Mouse (Mus musculus): ENCODE results near the gene Hnrnpdl.

Hnrnpdl gene

DNA sequence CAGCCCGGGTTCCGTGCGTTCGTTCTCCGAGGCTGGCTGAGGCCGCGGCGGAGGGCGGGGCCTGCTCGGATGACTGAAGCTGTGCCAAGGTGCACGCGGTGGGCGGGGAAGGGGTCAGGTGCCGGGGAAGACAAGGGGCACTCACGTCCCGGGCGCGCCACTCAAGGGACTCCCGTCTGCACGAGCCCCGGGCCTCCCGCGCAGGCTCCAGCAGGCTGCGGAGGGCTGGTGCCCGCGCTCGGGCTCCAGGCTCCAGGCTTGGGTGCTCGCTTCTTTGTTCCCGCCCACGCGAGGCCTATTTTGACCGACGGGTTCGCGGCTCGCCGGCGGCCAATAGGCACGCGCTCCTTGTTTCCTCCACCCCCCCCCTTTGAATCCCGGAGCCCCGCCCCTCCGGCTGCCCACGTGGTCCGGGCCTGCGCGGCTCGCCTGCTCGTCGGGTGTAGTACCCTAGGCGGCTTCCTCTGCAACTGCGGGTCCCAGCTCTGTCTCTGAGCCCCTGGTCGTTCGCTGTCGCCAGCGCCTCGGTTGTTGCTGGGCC is at the start of gene Hnrnpdl, which contains the start of gene Enoph1:
Gene Hnrnpdl, minus strand, starts transcription at position 63 of the 541 bp plus-strand sequence.
Gene Enoph1, plus strand, starts transcription at position 384 of the 541 bp plus-strand sequence.
- peak; percentile 93 for DNase-seq (ENCODE audit: low spot score)

DNA sequence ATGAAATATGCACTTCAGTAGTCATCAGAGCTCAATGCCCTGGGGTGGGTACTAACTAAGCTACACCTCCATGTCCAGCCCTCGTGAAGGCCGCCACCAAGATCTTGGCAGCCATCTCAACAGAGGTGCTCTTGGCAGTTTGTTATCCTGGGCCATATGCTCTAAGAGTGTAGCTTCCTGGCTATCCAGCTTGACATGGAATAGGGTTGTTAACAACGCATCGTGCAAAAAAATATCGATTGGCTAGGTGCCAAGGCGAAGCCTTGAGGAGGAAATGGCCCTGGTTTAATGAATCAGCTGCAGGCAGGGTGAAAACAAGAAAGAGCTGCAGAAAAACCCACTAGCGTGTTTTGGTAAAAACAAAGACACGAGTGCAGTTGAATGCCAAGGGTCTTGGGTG is 45.6 kb upstream of the Hnrnpdl start:
- no peak for DNase-seq (ENCODE audit: low spot score)

DNA sequence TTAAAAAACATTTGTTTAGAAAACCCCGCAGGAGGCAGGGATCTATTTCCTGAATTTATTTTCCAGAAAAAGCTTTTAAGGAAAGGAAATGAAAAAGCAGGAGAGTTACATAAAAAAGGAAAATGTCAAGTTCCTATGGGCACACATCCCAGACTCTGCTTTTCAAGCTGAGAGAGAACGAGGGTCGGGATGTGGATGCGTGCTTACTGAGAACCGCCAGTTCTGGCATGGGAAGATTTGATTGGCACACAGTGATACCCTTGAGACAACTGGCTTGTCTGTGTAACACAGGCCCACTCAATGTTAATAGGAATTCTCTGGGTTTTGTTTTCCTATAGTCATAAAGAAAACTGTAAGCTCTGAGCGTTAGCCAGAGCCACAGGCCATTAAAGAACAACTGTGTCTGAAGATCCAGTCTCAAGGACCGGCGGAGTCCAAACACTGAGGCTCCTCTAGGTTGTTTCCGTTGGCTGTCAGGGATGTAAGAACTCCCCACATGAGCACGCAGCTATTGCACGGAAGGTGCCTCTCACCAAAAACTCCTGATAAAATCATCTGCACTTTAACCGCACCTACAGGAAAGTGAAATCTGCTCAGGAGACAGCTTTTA is 44.6 kb upstream of the Hnrnpdl start:
- no peak for DNase-seq (ENCODE audit: low spot score)

DNA sequence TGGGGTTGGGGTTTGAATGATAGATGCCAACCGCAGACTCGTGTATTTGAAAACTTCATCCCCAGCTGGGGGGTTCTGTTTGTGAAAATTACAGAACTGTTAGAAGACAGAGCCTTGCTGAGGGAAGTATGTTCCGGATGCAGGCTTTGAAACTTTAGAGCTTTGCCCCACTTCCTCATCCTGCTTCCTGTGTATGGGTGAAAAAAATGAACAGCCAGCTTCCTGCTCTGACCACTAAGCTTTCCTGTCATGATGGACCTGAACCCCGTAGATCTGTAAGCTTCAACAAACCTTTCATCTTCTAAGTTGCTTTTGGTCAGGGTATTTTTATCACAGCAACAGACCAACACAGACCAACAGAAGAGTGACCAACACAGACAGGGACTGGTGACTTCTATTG is 42.5 kb upstream of the Hnrnpdl start:
- DNase-seq (ENCODE audit: low spot score), result no peak

DNA sequence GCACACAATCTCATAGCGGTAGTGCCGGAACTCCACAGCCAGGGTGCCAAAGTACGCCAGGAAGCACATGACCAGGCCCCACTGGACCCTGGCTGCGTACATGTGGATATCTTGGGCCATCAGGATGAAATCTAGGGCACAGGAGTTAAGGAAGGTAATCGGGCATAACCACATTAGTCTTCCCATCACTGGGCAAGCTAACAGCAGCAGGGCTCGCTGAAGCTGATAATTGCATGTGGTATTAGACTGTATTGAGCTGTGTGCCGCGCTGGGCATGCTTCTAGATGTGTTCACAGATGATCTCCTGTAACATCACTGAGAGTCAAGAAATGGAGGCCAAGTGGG is 40.4 kb upstream of the Hnrnpdl start:
- DNase-seq (ENCODE audit: low spot score), result no peak

DNA sequence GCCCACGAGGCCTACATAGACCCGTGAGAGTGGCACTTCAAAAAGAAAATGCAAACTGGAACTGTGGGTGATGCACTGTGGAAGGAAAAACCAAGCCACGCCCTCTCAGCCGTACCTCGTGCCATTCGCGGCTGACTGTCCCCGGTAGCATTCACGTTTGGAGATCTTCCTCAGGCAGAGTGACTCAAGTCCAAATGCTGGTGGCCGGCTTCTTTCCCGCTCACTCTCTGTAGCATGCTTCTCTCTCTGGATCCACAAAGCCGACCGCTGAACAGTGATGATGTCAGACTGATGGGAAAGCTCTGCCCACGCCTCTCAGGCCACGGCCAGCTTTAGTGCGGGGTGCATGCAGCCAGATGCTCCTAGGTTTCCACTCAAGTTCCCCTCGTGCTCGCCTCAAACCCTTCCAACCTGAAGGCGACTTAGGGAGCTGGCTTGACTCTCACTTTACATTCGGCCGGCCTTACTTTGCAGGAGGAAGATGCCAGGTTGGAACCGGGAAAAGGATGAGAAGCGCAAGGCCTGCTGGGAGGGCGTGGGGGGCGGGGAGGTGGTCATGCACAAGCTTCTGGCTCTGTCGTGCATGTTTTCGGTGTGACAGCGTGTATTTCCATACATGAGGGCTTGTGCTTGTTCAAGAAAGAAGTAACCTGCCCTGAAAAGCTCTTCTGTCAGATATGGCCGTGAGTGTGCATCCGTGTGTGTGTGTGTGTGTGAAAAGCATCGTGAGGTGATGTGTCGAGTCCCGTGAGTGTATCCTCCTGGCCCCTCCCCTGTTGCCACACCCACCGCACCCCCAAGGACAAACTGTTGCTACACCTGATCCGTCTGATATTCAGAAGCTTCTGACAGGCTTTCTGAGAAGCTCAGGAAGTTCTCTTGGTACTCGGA is 39.8 kb upstream of the Hnrnpdl start:
- no peak for DNase-seq (ENCODE audit: low spot score)

DNA sequence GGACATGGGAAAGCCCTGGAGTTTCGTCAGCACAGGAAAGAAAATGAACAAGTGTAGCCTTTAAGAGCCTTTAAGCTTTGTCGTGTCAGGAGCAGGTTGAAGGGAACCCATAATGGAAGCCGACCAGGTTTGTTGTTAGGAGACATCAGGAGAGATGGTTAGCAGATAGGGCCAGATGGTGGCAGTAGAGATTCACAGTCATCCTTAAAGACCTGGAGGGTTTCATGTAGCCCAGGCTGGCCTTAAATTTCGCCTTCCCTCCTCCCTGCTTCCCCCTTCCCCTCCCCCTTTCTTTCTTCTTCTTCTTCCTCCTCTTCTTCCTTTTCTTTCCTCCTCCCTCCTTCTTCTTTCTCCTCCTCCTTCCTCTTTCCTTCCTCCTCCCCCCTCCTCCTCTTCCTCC is 35.1 kb upstream of the Hnrnpdl start:
- DNase-seq (ENCODE audit: low spot score), result no peak

DNA sequence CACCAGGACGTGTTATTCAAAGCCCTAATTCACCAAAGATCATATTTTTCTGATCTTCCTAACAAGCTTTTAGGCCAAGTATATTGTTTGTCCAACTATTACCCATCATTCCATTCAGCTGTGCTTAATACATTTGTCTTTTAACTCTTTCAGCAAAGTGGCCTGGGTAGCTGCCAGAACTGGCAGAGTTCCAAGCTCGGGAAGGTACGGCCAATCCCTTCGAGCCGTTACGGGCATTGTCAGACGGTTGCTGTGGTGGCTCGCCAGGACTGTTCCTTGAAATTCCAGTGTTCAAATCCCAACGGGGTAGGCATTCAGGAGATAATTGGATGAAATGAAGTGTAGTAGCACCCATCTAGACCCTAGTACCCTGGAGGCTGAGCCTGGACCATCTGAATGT is 33.1 kb upstream of the Hnrnpdl start:
- DNase-seq (ENCODE audit: low spot score), result no peak

DNA sequence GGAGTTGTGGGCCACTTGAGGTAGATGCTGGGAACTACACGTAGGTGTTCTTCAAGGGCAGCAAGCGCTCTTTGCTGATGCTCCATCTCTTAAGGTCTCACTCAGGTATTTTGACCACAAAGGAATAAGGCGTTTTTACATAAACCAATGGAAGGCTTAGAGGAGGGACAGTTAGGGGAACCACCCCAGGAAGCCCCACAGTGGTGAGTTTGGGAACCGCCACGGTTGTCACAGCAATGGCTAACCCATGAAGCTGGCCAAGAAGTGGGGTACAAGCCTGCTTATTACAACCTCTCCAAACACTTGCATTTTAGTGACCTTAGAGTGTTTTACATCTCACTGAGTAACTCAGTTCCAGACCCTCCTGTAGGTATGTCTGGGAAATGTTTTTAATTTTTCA is 32.1 kb upstream of the Hnrnpdl start:
- DNase-seq (ENCODE audit: low spot score), result no peak

DNA sequence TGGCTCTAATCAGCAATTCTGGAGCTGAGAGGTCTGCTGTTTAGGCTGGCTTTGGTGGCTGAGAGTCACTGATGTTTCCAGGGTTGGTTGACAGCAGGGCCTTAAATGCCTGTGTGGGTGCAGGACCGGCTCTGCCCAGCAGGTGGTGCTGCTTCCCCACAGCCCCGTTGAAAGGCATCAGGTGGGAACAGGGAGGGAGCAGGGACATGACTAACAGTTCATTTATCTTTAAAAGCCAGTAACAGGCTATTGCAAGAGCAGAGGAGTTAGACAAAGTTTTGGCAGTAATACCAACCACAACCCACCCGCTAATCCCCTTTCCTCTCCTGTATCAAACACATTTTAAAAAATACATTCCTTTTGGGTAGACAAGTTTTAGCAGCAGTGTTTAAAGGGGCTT is 30.8 kb upstream of the Hnrnpdl start:
- DNase-seq (ENCODE audit: low spot score), result peak; percentile 63

DNA sequence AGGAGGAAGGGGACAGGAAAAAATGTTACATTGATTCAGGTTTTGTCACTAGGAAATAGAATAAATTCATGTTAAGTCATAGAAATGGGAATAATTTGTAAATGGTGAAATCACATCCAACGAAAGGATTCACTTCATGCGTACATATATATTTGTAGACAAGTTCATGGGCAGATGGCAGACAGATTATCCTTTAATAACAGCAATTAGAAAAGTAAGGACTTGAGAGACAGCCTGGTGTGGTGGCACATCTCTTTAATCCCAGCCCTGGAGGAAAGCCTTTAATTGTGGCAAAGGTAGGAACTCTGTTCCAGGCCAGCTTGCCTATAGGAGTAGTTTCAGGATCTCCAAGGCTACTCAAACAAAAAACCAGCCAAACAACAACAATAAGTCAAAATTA is 30.1 kb upstream of the Hnrnpdl start:
- no peak for DNase-seq (ENCODE audit: low spot score)

DNA sequence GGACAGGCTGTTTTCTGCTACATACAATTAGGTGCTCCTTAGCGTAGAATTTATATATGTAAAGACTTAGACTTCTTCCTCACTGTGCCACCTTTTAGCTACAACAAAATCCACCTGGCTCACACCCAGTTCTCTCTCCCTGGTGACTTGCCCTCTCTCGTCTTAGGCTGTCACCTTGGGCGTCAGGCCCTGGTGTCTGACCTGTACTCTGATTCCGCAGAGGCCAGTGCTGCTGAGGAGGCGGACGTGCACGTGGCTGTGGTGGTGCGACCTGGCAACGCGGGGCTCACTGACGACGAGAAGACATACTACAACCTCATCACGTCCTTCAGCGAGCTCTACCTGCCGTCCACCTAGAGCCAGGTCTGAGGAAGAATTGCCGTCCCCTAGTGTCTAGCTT is 28.1 kb upstream of the Hnrnpdl start:
- DNase-seq (ENCODE audit: low spot score), result no peak

DNA sequence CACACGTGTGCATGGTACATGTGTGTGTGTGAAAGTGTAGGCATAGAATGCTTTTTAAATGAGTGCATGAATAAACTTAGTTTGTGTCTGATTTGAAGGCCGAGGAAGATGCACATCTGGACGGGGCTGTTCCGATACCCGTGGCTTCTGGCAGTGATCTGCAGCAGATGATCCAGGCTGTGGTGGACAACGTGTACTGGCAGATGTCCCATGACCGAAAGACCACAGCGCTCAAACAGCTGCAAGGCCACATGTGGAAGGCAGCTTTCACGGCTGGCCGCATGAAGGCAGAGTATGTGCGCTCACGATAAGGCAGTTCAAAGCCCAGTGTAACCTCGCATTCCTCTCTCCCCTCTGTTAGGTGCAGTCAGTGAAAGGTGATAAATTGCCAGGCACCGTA is 21.4 kb upstream of the Hnrnpdl start:
- no peak for DNase-seq (ENCODE audit: low spot score)

DNA sequence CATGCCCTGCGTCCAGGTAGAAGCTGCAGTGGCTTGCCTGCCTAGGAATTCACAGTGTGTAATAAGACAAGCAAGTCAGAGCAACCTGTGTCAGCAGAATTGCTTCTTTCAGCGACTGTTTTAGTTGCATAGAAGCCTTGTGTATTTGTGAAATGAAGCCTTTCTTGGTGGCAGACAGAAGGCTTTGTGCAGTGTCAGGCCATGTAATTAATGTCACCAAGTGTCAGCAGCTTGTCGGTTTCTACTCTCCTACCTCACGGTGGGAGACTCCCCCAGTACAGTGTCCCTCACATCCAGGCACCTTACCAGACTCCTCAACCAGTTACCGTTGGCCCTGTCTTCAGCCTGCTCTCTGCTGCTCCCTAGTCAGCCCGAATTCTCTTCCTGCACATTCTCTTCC is 19.9 kb upstream of the Hnrnpdl start:
- DNase-seq (ENCODE audit: low spot score), result no peak

DNA sequence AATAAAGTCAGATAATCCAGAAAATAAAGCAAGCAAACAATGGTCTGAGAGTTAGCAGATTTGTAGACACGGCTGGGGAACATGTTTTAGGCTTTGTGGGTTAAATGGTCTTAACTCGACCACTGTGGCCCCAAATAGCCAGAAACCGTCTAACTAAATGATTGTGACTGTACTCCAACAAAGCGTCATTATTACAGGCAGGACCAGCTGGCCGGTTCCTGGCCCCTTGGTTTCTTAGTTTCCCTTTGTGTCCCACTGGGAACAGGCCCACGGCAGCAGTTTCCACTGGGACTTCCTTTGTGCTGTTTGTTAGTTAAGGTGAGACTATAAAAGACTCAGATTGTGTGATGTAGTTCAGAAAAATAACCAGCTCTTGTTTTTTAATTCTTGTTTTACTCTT is 19.3 kb upstream of the Hnrnpdl start:
- DNase-seq (ENCODE audit: low spot score), result no peak

DNA sequence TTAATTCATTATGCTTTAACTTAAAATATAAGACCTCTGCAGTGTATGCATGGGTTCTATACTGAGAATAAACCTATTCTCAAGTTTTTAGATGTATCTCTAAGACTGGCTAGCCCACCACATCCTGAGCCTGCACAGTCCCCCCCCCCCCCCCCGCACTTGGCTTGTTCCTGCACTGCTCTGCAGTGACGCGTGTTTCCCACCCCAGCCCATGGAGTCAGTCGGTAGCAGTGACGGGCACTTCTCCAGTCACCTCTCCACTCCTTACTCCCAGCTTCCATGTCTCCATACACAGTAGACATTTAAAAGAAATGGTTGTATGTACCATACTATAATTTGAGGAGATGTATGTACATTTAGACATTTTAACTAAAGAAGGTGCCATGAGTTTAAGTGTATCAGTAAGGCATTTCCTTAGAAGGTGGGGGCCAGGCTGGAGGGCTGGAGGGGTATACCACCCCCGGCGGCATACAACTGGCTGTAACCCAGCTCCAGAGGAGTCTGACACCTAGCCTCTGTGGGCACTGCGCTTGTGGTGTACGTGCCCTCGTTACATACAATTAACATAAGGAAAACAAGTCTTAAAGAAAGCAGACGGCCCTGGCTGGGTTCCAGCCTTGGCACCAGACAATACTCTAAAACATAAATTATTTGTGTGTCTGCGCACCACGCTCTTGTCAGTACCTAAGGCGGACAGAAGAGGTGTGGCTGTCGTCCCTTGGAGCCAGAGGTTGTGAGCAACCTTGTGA is 18.2 kb upstream of the Hnrnpdl start:
- no peak for DNase-seq (ENCODE audit: low spot score)

DNA sequence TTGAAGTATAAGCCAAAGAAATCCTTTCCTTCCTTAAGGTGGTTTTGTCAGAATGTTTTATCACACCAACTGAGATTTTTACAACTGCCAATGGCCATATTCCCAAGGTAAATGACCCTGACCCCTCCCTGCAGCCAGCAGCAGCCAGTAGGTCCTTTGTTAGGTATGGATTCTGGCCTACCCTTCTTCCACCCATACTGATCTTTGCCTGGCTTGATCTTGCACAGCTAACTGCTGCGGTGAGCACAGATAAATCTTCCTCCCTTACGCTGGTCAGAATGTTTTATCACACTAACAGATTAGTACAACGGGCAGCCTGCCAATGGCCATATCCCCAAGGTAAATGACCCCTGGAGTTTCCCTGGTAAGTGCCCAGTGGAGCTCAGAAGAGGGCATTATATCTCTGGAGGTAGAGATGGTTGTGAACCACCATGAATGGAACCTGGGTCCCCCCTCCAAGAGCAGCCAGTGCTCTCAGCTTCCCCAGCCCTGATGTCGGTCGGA is 16.5 kb upstream of the Hnrnpdl start:
- no peak for DNase-seq (ENCODE audit: low spot score)

DNA sequence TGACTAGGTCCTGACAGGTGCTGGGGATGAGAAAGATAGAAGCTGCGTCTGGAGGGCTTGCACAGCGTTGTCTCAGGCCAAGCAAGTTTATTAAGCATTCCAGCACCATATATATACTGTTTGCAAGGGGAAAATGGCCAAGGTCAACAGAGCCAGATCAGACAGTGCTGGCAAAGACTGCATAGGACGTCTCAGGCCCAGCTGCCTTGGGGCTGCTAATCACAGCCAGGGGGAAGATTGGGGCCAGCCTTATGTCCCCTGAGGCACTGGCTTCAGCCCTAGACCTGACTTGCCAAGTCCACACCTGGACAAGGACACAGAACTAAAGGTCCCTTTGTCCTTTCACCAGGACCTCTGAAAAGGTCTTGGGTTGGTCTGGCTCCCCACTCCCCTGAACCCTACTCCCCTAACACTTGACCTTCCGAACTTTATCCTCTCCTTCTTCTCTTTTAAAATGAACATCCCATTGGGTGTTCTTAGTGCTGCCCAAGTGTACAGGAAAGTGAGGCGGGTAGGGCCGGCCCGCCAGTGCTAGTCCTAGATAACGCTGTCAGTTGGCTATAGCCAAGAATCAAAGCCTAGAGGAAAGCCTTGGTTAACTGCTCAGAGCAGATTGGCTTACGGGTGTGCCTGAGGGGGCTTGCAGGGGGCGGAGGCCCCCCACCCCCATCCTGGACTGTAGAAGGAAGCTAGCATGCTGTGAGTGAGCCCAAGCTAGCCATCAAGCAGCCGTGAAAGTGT is 15.5 kb upstream of the Hnrnpdl start:
- DNase-seq (ENCODE audit: low spot score), result no peak

DNA sequence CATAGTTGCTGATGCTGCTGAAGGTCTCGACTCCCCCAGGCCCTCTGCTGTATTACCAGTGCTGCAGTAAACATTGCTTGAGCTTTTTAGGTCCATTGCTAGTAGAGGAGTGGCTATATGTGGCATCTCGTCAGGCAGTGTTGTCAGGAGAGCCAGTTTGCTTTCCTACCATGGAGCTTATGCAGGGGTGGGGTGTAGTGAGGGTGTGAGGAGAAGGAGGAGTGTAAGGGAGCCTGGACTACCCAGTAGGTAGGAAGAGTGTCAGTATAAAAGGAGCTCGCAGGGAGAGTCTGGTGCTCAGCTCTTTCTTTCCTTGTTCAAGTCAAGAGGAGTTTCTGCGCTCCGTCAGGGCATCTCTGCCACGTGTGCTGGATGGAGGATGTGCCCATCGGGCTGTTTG is 13.3 kb upstream of the Hnrnpdl start:
- no peak for DNase-seq (ENCODE audit: low spot score)

DNA sequence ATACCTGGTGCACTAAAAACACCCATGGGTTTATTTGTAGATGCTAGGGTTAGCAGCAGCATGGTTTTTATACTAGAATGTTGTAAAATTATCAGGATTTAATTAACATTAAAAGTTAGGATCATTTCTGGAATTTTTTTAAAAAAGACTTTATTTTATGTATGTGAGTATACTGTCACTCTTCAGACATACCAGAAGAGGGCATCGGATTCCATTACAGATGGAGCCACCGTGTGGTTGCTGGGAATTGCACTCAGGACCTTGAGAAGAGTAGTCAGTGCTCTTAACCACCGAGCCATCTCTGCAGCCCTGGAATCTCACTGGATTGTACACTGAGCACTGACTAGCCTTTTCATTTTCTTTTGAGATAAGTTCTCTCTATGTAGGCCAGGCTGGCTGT is 10.4 kb upstream of the Hnrnpdl start:
- DNase-seq (ENCODE audit: low spot score), result no peak

DNA sequence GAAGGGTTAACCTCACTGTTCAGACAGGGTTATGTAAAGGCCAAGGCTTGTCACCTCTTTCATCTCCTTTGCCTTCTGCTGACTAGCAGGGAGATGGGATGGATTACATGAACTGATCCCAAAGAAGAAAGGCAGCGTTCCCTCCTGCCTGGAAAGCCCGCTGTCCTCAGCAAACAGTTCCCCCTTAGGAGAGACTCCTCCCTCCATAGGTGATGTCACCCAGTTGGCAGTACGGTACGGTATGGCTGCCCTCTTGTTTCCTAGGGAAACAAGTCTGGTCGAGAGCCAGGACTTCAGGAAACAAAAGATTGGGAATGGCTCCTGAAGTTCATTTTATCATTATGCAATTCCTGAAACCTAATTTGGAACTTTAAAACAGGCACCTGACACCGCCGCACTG is 8.4 kb upstream of the Hnrnpdl start:
- DNase-seq (ENCODE audit: low spot score), result no peak

DNA sequence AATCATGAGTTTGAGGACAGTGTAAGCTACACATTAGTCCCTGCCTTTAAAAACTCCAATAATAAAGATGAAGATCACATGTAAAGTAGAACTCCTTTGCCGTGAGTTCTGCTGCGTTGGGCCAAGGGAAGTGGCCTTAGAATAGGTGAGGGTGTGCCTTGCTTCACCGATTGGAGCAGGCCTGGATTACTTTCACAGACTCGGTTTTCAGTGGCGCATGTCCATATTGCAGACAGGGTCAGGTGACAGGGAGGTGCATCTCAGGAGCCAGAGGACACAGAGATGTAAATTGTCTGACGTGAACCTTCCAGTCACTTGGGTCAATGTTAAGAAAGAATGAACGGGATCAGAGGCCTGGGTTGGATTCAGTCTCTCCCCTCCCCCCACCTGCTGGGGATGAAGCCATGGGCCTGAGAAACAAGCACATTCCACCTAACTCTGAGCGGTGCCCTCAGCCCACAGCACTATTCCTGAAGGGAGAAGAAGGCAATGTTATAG is 7.7 kb upstream of the Hnrnpdl start:
- DNase-seq (ENCODE audit: low spot score), result no peak
